Mouse (Mus musculus) heart, embryonic 11.5 days (tissue): ENCODE results near the gene Prrg4. TPM values are rescaled to one million over a fixed set of nuclear protein-coding genes. Genes with fewer than 3 reads are reported as not detected.

Experiments used
- polyA plus RNA-seq: library from polyadenylated mRNA; unstranded; fragments of >200 nt; fragmentation: Nextera tagmentation; extraction: Ambion mirVana; gene quantifications from 2 replicates; pipeline ENCODE4 v1.2.1, GENCODE M21; 2014

Gene Prrg4
- polyA plus RNA-seq, 1 experiment from 2014 or later: 0.47 TPM

Other genes with a start within 250 kb of the Prrg4 start
- 32.5 and 36.0 TPM in 2 replicates for gene Tcp11l1, start 137.7 kb downstream of the Prrg4 start, polyA plus RNA-seq
- not detected in 2 replicates for gene Pin1rt1, start 133.5 kb downstream of the Prrg4 start, polyA plus RNA-seq
- 3.0 and 3.6 TPM in 2 replicates for gene Depdc7, start 107.0 kb downstream of the Prrg4 start, polyA plus RNA-seq
- gene Qser1, start 33.1 kb downstream of the Prrg4 start, polyA plus RNA-seq: 10.8 and 12.4 TPM in 2 replicates
- gene Ccdc73, start 17.9 kb upstream of the Prrg4 start, polyA plus RNA-seq: 4.7 and 7.9 TPM in 2 replicates
- gene Eif3m, start 167.2 kb upstream of the Prrg4 start, polyA plus RNA-seq: 238 and 240 TPM in 2 replicates
- not detected in 2 replicates for gene Gm11060, start 242.1 kb upstream of the Prrg4 start, polyA plus RNA-seq